Mouse (Mus musculus): ENCODE measurements at regions not wholly inside any gene's neighbourhood (a gene's known extent, or its start where the extent isn't known, plus 50 kb on each side); places are given as distances from the start of the nearest gene placed in this dataset.

DNA sequence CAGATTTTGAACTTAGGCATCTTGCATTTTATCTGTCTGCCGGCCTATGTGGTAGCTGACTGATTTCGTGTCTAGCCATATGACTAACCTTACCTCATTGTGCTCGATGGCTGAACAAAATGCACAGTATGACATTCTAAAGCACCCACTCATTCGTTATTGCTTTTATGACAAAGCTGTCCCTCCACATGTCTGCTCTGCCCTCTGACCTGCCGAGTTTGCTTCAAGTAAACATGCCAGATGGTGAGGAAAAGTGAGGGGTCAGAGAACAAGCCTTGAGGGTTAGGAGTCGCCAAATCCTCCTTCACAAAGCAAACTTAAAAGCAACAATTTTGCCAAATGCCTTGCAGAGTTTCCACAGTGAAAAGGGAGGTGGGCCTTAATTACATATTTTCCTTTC is 196.0 kb upstream of the Elavl2 start:
- DNase-seq (ENCODE audit: low spot score in 2 of 2) = no peak

DNA sequence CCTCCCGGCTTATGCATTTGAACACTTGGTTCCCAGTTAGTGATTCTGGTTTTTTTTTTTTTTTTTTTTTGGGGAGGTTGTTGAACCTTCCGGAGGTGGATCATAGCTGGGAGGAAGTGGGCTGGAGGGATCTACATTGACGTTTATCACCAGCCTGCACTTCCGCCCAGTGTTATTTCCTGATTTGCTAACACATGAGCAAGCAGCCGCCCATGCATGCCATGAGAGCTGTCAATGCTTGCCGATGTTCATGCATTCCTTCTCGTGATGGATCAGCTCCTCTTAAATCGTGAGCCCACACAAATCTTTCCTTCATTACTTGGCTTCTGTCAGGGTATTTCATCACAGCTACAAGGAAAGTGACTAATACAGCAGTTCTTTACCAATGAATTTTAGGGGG is 195.2 kb upstream of the Elavl2 start:
- no peak for DNase-seq (ENCODE audit: low spot score in 2 of 2)

DNA sequence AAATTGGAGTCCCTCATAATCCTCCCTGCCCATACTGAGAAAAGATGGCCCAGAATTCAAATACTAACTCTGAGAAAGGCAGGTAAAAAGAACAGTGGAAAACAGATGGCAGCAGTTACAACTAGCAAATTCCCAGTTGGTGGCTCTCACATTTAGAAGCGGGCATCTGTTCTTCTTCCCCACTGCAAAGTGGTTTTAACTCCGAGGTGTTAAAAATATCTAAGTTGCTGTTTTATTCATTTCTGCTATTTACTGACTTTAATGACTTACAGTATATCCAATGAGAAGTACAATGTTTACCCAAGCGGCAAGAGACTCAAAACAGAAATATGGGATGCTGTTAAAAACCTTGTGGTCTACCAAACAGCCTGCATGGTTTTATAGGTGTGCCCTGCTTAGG is 189.2 kb upstream of the Elavl2 start:
- DNase-seq (ENCODE audit: low spot score in 2 of 2) = peak in 1 of 2 experiments; percentile 31

DNA sequence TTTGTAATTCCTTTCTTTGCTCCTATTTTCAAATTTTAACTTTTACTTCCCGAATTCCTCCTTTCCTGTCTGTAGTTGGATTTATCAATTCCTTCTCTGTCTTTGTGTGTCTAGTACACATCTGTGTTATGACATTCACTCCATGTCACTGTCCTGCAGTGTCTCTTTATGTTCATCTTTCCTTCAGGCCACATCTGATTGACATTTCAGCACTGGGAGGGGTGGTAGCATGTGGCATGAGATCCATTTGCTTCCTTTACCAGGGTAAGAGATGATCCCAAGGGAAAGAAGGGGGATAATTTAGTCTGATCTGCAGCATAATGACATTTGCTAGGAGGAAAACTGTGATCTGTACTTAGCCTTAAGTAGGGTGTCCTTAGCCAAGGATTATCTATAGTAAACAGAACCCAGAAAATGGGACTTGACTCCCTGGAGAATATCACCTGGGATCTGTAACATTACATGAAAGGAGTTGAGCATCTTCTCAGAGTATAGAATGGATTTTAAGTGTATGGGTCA is 187.0 kb upstream of the Elavl2 start:
- no peak for DNase-seq (ENCODE audit: low spot score in 2 of 2)

DNA sequence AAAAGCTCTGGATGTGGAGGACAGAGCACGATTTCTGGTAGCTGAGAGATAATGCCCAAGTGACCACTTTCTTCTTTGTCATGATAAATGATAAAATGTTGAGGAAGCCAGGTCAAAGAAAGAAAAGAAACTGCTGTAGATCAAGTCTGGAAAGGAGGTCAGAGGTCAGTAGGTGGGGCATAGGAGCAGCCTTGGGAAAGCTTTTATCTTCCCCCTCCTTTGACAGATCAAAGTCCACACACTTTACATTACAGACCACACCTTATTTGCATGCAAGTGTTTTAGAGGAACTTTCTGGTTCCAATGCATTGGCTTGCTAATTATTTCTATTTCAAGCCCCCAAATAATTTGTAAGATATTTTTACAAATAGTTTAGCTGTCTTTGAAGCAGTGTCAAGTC is 182.4 kb upstream of the Elavl2 start:
- DNase-seq (ENCODE audit: low spot score in 2 of 2) = no peak

DNA sequence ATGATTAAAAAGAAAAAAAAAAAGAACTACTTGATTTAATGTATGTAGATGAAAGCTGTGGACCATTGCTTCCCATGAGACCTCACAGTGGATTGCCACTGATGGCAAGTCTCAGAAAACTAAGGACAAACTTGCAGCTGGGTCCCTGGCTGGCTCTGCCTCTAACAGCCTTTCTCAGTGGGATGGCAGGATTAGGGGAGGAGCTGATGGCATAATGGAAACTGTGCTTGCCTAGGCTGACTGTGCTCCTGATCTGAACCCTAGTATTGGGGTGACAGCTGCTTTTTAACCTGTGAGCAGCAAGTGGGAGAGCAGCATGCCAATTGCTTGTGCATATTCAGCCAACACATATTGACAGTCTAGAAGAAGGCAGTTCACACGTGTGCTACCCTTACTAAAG is 156.9 kb upstream of the Elavl2 start:
- DNase-seq (ENCODE audit: low spot score in 2 of 2) = no peak

DNA sequence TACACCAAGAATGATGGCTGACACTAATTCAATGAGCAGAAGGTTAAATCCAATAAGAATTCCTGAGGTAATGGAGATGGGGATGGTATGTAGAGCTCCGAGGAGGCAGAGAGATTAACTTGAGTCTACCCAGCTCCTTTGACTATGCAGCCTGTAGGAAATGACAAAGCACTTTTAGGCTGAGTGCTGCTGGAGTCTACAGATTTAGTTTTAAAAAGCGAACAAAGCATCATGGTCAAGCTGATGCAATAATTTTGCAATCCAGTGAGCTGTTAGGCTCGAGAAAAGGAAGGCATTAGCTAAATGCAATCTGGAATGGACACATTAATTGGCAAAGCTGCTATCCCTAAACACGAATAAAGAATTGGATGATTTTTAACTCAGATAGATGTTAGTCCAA is 156.4 kb upstream of the Elavl2 start:
- DNase-seq (ENCODE audit: low spot score in 2 of 2) = no peak

DNA sequence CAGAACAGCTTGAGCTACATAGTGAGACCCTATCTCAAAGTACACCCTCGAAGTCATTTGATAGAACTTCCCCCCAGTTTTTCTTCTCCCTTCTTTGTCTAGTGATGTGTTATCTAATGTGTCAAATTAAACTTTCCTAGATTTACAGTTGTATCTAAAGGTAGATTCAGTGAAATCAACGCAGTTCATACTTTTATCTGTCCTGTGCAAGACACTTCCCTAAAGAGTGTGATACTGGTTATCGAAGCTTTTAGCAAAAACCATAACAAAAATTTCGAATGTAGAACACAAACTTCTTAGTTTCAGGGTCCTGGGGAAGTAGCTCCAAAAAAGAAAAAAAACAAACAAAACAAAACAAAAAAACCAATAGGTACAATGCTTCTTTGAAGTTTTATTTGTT is 123.8 kb upstream of the Elavl2 start:
- DNase-seq (ENCODE audit: low spot score in 2 of 2) = no peak

DNA sequence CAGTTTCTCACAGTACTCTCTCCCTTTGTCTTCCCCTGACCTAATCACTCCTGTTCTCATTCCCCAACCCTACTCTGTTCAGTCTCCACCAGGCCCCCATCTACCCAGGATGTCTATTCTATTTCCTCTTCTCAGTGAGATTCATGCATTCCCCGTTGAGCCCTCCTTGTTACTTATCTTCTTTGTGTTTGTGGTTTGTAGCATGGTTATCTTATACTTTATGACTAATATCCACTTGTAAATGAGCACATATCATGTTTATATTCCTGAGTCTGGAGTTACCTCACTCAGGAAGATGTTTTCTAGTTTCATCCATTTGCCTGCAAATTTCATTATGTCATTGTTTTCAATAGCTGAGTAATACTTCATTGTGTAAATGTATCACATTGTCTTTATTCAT is 111.0 kb upstream of the Elavl2 start:
- DNase-seq (ENCODE audit: low spot score in 2 of 2) = no peak

DNA sequence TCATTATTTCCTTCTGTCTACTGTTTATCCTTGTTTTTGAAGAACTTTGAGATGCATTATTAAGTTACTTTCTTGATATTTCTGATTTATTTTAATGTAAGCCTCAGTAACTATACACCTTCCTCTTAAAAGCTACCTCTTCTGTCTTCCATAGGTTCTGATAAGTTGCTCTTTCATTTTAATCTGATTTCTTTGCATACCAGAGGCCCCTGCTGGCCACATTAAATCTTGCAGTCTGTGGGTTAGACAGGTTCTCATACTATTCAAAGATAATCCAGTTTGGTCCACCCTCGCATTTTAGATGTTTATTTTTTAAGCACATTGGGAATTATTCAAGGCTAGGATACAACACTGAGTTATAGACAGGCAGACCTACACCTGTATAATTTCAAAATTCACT is 109.4 kb upstream of the Elavl2 start:
- no peak for DNase-seq (ENCODE audit: low spot score in 2 of 2)

DNA sequence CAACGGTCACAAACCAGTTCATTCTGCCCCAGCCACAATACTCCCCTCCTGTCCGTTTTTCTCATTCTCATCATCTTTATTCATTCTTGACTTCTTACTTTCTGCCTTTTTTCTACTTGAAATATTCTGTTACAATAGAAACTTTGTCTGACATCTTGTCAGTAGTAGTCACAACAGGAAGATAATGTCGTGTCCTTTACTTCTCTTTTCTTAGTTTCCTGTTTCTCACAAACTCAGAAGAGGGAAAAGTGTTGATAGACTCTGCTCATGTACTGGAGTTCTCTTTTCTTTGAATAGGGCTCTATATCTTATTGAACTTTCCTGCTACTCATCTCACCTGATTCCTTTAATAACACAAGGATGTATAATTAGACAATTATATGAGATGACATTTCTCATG is 102.7 kb upstream of the Elavl2 start:
- DNase-seq (ENCODE audit: low spot score in 2 of 2) = no peak

DNA sequence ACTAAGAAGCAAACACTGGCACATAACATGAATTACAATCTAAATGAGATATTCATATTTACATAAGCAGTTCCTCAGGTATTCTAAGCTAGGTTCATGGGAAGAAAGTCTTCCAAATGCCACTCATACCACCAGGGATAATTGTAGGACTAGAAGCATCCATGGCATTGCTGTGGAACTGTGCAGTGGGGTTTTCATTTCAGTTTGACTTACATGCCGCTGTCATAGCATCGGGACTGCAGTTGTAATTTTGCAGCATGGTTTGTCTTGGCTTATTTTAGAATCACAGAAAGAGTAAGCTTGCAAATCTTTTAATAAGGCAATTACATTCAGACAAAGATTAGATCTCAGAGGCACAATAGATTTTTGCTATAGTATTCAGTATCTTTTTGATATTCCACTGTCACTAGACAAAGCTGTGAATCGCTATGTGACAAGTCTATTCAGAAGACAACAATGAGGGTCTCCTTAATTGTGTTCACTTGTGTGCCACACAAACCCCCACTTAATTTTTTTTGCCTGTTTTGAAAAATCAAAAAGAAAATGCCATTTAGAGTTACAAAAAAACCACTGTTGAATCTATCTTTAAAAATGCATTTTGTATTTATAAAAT is 81.4 kb upstream of the Elavl2 start:
- no peak for DNase-seq (ENCODE audit: low spot score in 2 of 2)

Data from left cerebral cortex, adult 8-10 months (tissue).